Mouse (Mus musculus) embryonic fibroblast, embryonic 13.5 days (primary cell): ENCODE data around the gene Casp9.

Experiments
- CTCF ChIP-seq: IDR thresholded peaks from 2 replicates; pipeline ENCODE4 v1.5.1; 2011; ENCODE audit warnings: mild to moderate bottlenecking, control low read depth, low read length, moderate library complexity, borderline replicate concordance; ENCODE audit not compliant: insufficient read depth
- POLR2A ChIP-seq: IDR thresholded peaks from 2 replicates; pipeline ENCODE4 v1.6.1; 2011; ENCODE audit warnings: low read depth, mild to moderate bottlenecking, control low read depth, low read length, moderate library complexity

- TF ChIP-seq CTCF, result no peak
- TF ChIP-seq POLR2A, result no peak
These were observed 34.8 kb downstream of the Casp9 start for GRCm38 (mm10) chr4:141828177-141828576.
